Mouse (Mus musculus) cortical plate, adult 2 months (tissue): ENCODE measurements around the gene Il4ra.

Source experiments
- CTCF ChIP-seq: fragments of 200-500 bp; IDR thresholded peaks from 2 replicates; pipeline ENCODE4 v1.5.1; 2011; ENCODE audit warnings: mild to moderate bottlenecking, control low read depth, low read length; ENCODE audit not compliant: insufficient read depth; ENCODE audit errors: extremely low read depth
- POLR2A ChIP-seq: fragments of 200-500 bp; IDR thresholded peaks from 2 replicates; pipeline ENCODE4 v1.6.1; 2011; ENCODE audit warnings: mild to moderate bottlenecking, low read length, control low read depth; ENCODE audit not compliant: insufficient read depth; ENCODE audit errors: extremely low read depth

DNA sequence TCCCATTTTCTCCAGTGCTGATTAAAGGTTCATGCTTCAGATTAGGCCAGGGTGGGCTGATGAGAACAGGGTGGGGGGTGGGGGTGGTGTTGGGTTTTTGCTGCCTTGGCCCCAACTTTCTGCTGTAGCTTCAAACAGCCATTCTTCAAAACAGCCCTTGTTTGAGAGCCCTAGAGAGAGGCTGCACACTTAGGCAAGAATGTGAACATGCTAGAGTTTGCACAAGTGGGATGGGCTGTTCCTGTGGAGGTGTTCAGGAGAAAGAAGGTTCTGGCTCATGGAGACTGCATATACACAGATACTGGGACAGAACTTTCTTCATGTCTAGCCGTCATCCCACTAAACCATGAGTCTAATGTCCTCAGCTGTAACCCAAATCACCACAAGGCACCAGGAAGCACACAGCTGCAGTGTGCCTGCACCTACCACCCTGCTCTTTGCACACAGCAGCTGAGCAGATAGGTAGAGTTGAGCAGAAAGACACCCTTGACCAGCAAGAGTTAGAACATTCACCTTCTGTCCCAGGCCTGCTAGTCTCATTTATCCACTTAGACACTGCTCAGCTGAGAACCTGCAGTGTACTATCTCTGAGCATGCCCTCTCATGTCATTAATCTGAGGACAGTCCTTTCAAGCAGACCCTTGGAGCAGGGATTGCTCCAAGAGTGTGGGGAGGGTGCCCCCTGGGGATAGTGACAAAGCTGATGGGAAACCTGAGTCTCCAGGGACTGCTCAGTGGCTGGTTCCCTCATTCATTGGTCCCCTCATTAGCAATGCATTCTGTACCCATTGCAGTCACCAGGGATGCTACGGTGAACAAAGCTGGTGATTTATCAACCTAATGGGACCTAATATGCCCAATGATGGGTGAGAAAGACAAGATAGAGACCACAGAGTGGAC lies 54.6 kb downstream of the Il4ra start:
- no peak for TF ChIP-seq CTCF
- TF ChIP-seq POLR2A = no peak
